Mouse (Mus musculus) erythroid progenitor cell, adult 5-6 weeks (primary cell): Measurements from ENCODE around the gene Sema6c. TPM values are rescaled to one million over a fixed set of nuclear protein-coding genes. Genes with fewer than 3 reads are reported as not detected.

Experiments
- ATAC-seq: replicated peaks from 2 replicates; pipeline ENCODE4 v1.8.0; 2016; ENCODE audit warnings: moderate number of reproducible peaks, mild to moderate bottlenecking, moderate TSS enrichment, inconsistent platforms; ENCODE audit not compliant: poor library complexity, low FRiP score, severe bottlenecking
- total RNA-seq, 2 experiments: library from RNA; stranded (forward) in 1 of 2; stranded (reverse) in 1 of 2; fragments of 150-400 nt in 1 of 2; fragments of 186-747, 209-891 nt in 1 of 2; gene quantifications; 2 replicates each; pipeline versions ENCODE4 v1.2.3 to v1.2.4; 2015 to 2017; ENCODE audit warnings: low replicate concordance in 2 of 2

Gene Sema6c
- total RNA-seq, 2 experiments from 2014 or later = not detected

DNA sequence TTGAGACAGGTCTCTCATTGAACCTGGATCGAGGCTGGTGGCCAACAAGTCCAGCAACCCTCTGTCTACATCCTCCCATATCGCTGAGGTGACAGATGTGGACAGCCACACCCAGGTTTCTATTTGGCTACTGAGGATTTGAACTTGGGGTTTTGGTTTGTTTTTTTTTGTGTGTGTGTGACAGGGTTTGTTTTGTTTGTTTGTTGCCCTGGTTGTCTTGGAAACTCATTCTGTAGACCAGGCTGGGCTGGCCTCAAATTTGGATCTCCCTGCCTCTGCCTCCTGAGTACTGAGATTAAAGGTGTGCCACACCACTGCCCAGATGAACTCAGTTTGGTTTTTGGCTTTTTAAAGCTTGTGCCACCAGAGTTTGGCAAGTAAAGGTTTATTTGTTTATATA, 62.8 kb downstream of the Sema6c start:
- no peak for ATAC-seq

Other genes starting within 250 kb of the Sema6c start
- 31.7 and 38.1 TPM in 2 replicates for gene Selenbp1, start 227.4 kb upstream of the Sema6c start, total RNA-seq (2015; ENCODE audit: low replicate concordance)
- gene Selenbp1, start 227.4 kb upstream of the Sema6c start, total RNA-seq (2017; ENCODE audit: low replicate concordance) = 31.1 and 34.5 TPM in 2 replicates
- gene Rfx5, start 206.4 kb upstream of the Sema6c start, total RNA-seq (2015; ENCODE audit: low replicate concordance) = 4.3 and 6.7 TPM in 2 replicates
- gene Rfx5, start 206.4 kb upstream of the Sema6c start, total RNA-seq (2017; ENCODE audit: low replicate concordance) = 1.4 and 2.3 TPM in 2 replicates
- gene Pi4kb, start 185.7 kb upstream of the Sema6c start, total RNA-seq (2015; ENCODE audit: low replicate concordance) = 12.2 and 26.7 TPM in 2 replicates
- gene Pi4kb, start 185.7 kb upstream of the Sema6c start, total RNA-seq (2017; ENCODE audit: low replicate concordance) = 9.5 and 26.1 TPM in 2 replicates
- 7.9 and 26.0 TPM in 2 replicates for gene Zfp687, start 145.0 kb upstream of the Sema6c start, total RNA-seq (2015; ENCODE audit: low replicate concordance)
- gene Zfp687, start 145.0 kb upstream of the Sema6c start, total RNA-seq (2017; ENCODE audit: low replicate concordance) = 6.6 and 8.1 TPM in 2 replicates
- 79.6 and 112 TPM in 2 replicates for gene Psmd4, start 117.8 kb upstream of the Sema6c start, total RNA-seq (2015; ENCODE audit: low replicate concordance)
- 111 and 160 TPM in 2 replicates for gene Psmd4, start 117.8 kb upstream of the Sema6c start, total RNA-seq (2017; ENCODE audit: low replicate concordance)
- gene Pip5k1a, start 53.5 kb upstream of the Sema6c start, total RNA-seq (2015; ENCODE audit: low replicate concordance) = 17.3 and 26.4 TPM in 2 replicates
- gene Pip5k1a, start 53.5 kb upstream of the Sema6c start, total RNA-seq (2017; ENCODE audit: low replicate concordance) = 32.2 and 74.3 TPM in 2 replicates
- 11.5 and 13.4 TPM in 2 replicates for gene Vps72, start 49.4 kb upstream of the Sema6c start, total RNA-seq (2015; ENCODE audit: low replicate concordance)
- gene Vps72, start 49.4 kb upstream of the Sema6c start, total RNA-seq (2017; ENCODE audit: low replicate concordance) = 38.0 and 48.7 TPM in 2 replicates
- gene Tmod4, start 36.0 kb upstream of the Sema6c start, total RNA-seq (2015; ENCODE audit: low replicate concordance) = not detected in 2 replicates
- not detected in 2 replicates for gene Tmod4, start 36.0 kb upstream of the Sema6c start, total RNA-seq (2017; ENCODE audit: low replicate concordance)
- 35.0 and 41.1 TPM in 2 replicates for gene Scnm1, start 26.4 kb upstream of the Sema6c start, total RNA-seq (2015; ENCODE audit: low replicate concordance)
- gene Scnm1, start 26.4 kb upstream of the Sema6c start, total RNA-seq (2017; ENCODE audit: low replicate concordance) = 34.9 and 43.6 TPM in 2 replicates
- gene Lysmd1, start 26.4 kb upstream of the Sema6c start, total RNA-seq (2015; ENCODE audit: low replicate concordance) = 4.6 and 8.3 TPM in 2 replicates
- gene Lysmd1, start 26.4 kb upstream of the Sema6c start, total RNA-seq (2017; ENCODE audit: low replicate concordance) = 7.0 and 8.1 TPM in 2 replicates
- 7.5 and 18.0 TPM in 2 replicates for gene Tnfaip8l2, start 18.1 kb upstream of the Sema6c start, total RNA-seq (2015; ENCODE audit: low replicate concordance)
- 4.4 and 8.6 TPM in 2 replicates for gene Tnfaip8l2, start 18.1 kb upstream of the Sema6c start, total RNA-seq (2017; ENCODE audit: low replicate concordance)
- gene Gabpb2, start 57.5 kb downstream of the Sema6c start, total RNA-seq (2015; ENCODE audit: low replicate concordance) = 98.9 and 104 TPM in 2 replicates
- gene Gabpb2, start 57.5 kb downstream of the Sema6c start, total RNA-seq (2017; ENCODE audit: low replicate concordance) = 157 and 160 TPM in 2 replicates
- 30.3 and 31.9 TPM in 2 replicates for gene Cdc42se1, start 68.3 kb downstream of the Sema6c start, total RNA-seq (2015; ENCODE audit: low replicate concordance)
- gene Cdc42se1, start 68.3 kb downstream of the Sema6c start, total RNA-seq (2017; ENCODE audit: low replicate concordance) = 22.7 and 23.4 TPM in 2 replicates
- gene Mllt11, start 71.7 kb downstream of the Sema6c start, total RNA-seq (2015; ENCODE audit: low replicate concordance) = 1.8 TPM in 1 of 2 replicates, not detected in the other
- 0.64 and 1.2 TPM in 2 replicates for gene Mllt11, start 71.7 kb downstream of the Sema6c start, total RNA-seq (2017; ENCODE audit: low replicate concordance)
- gene Gm128, start 81.1 kb downstream of the Sema6c start, total RNA-seq (2015; ENCODE audit: low replicate concordance) = not detected in 2 replicates
- not detected in 2 replicates for gene Gm128, start 81.1 kb downstream of the Sema6c start, total RNA-seq (2017; ENCODE audit: low replicate concordance)
- gene Bnipl, start 90.7 kb downstream of the Sema6c start, total RNA-seq (2015; ENCODE audit: low replicate concordance) = not detected in 2 replicates
- gene Bnipl, start 90.7 kb downstream of the Sema6c start, total RNA-seq (2017; ENCODE audit: low replicate concordance) = not detected in 2 replicates
- gene Mindy1, start 120.9 kb downstream of the Sema6c start, total RNA-seq (2015; ENCODE audit: low replicate concordance) = 27.8 and 38.6 TPM in 2 replicates
- gene Mindy1, start 120.9 kb downstream of the Sema6c start, total RNA-seq (2017; ENCODE audit: low replicate concordance) = 19.0 and 36.1 TPM in 2 replicates
- gene Prune1, start 121.6 kb downstream of the Sema6c start, total RNA-seq (2015; ENCODE audit: low replicate concordance) = 5.9 and 7.6 TPM in 2 replicates
- 7.2 and 8.4 TPM in 2 replicates for gene Prune1, start 121.6 kb downstream of the Sema6c start, total RNA-seq (2017; ENCODE audit: low replicate concordance)
- gene Anxa9, start 146.7 kb downstream of the Sema6c start, total RNA-seq (2015; ENCODE audit: low replicate concordance) = 0.84 and 1.1 TPM in 2 replicates
- not detected in 2 replicates for gene Anxa9, start 146.7 kb downstream of the Sema6c start, total RNA-seq (2017; ENCODE audit: low replicate concordance)
- 72.1 and 81.3 TPM in 2 replicates for gene Cers2, start 154.3 kb downstream of the Sema6c start, total RNA-seq (2015; ENCODE audit: low replicate concordance)
- gene Cers2, start 154.3 kb downstream of the Sema6c start, total RNA-seq (2017; ENCODE audit: low replicate concordance) = 35.4 and 49.5 TPM in 2 replicates
- 7.1 and 7.2 TPM in 2 replicates for gene Setdb1, start 196.7 kb downstream of the Sema6c start, total RNA-seq (2015; ENCODE audit: low replicate concordance)
- gene Setdb1, start 196.7 kb downstream of the Sema6c start, total RNA-seq (2017; ENCODE audit: low replicate concordance) = 7.4 and 18.1 TPM in 2 replicates
- not detected in 2 replicates for gene 4930558C23Rik, start 242.4 kb downstream of the Sema6c start, total RNA-seq (2015; ENCODE audit: low replicate concordance)
- not detected in 2 replicates for gene 4930558C23Rik, start 242.4 kb downstream of the Sema6c start, total RNA-seq (2017; ENCODE audit: low replicate concordance)